Mouse (Mus musculus): ENCODE data around the gene Enpp4.

- no peak for TF ChIP-seq USF1 (IDR thresholded peaks at IDR 0.05; ENCODE audit: low read depth)
- TF ChIP-seq CEBPB (IDR thresholded peaks at IDR 0.05; ENCODE audit: insufficient read depth, poor library complexity, severe bottlenecking) = no peak
- no peak for TF ChIP-seq MAX (IDR thresholded peaks at IDR 0.05; ENCODE audit: low read depth)
- TF ChIP-seq POLR2A (IDR thresholded peaks at IDR 0.05; ENCODE audit: insufficient read length, low read depth) = no peak
- TF ChIP-seq POLR2AphosphoS2 (IDR thresholded peaks at IDR 0.05; ENCODE audit: insufficient read length, low read depth) = no peak
- TF ChIP-seq TCF12 (IDR thresholded peaks at IDR 0.05; ENCODE audit: insufficient read depth, poor library complexity, severe bottlenecking) = no peak
Observed at GRCm38 (mm10) chr17:44077843-44078160, 27.8 kb downstream of the Enpp4 start.
